Mouse (Mus musculus): ENCODE measurements around the gene Cpe.
"Not testable (repeated sequence)": the region's sequence is repeated elsewhere in the genome, so short reads cannot be mapped to it uniquely, and the experiment has no call there.

Cpe gene

GRCm38 (mm10) chr8:64674951-64675585 lies 17.8 kb downstream of the Cpe start:
- no peak for DNase-seq (ENCODE audit: low spot score in 2 of 2)

DNA sequence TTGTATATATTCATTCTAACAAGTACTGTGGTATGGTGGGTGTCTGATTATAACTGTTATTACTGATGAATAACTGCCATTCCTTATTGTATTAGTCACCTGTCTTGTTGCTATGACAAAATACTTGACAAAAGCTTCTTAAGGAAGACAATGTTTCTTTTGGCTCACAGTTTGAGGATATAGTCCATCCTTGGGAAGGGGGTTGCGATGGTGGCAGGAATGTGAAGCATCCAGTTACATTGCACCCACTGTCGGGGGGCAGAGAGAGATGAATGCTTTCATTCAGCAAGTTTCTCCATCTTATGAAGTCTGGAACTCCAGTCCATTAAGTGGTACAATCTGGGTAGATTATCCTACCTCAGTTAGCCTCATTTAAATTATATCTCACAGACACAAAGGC lies 19.9 kb downstream of the Cpe start:
- DNase-seq (ENCODE audit: low spot score in 2 of 2), result no peak

GRCm38 (mm10) chr8:64671937-64672336 lies 20.9 kb downstream of the Cpe start:
- DNase-seq (ENCODE audit: low spot score in 2 of 2), result no peak

GRCm38 (mm10) chr8:64666305-64666704 lies 26.5 kb downstream of the Cpe start:
- not testable (repeated sequence) for DNase-seq (ENCODE audit: low spot score in 2 of 2)

DNA sequence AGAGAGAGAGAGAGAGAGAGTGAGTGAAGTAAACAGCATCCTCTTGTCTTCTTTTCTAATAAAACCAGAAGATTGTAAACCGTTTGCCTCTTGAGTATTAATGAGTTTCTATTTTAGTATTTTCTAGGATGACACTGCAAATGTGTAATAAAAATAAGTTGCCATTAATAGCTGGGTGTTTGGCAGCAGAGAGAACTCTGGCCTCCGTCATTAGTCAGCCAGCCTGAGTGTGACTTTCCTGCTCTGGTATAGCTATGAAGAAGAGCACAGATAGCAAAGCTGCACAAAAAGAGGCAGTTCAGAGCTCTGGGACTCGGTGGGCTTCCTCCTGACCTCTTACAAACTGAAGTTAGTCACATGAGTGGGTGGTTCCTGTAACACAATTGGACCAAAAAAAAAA lies 27.3 kb downstream of the Cpe start:
- DNase-seq (ENCODE audit: low spot score in 2 of 2), result no peak

GRCm38 (mm10) chr8:64664811-64665210 lies 28.0 kb downstream of the Cpe start:
- no peak for DNase-seq (ENCODE audit: low spot score in 2 of 2)

GRCm38 (mm10) chr8:64664350-64664749 lies 28.5 kb downstream of the Cpe start:
- DNase-seq (ENCODE audit: low spot score in 2 of 2), result no peak

DNA sequence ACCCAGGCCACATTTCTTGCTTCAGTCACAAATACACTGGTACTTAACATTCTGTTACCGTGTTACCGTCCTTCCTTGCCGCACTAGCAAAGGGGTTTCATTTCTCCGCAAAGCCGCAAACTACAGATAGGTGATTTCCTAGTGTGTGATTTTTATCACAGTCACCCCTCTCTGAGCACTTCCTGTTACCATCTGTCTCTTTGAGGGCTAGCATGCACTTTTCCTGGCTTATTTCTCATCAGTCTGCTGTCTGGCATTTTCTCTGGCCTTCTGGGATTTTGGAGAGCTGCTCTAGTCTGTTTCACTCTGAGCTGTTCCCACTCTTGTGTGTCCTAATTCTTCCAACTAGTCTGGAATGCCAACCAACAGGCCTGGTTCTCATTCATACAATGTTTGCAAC lies 33.8 kb downstream of the Cpe start:
- DNase-seq (ENCODE audit: low spot score in 2 of 2), result no peak

DNA sequence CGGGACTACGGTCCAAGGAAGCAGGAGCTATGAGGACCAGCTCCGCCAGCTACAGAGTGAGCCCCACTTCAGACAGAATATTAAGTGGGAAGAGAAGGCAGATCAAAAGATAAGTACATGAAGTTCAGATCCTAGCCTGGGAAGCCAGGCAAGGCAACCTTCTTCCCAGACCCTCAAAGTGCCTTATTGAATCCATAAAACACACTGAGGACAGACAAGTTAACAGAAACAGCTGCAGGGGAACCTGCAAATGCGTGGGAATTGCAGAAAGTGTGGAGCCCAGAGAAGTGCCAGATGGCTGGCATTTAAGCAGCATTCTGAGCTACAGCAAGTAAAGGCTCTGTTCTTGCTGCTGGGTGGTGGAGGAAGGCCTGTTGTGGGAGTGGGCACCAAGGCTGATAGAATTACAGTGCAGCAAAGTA lies 34.9 kb downstream of the Cpe start:
- peak; percentile 44 to 62 for DNase-seq (ENCODE audit: low spot score in 2 of 2)

DNA sequence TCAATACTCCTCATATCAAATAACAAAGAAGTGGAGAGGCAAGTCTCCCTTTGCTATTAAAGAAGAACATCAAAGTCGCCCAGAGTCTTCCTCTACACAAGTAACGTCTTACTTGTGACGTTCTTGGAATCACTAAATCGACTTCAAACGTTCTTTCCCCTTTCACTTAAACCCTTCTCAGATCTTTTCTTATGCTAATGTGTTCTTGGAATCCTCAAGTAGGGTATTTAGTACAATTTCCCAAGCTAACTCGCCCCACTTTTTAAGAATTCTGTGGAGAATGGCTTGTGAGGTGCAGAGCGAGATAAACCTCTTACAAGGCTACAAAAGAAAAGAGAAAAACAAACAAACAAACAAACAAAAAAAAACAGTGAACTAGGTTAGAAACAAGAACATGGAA lies 35.3 kb downstream of the Cpe start:
- no peak for DNase-seq (ENCODE audit: low spot score in 2 of 2)

DNA sequence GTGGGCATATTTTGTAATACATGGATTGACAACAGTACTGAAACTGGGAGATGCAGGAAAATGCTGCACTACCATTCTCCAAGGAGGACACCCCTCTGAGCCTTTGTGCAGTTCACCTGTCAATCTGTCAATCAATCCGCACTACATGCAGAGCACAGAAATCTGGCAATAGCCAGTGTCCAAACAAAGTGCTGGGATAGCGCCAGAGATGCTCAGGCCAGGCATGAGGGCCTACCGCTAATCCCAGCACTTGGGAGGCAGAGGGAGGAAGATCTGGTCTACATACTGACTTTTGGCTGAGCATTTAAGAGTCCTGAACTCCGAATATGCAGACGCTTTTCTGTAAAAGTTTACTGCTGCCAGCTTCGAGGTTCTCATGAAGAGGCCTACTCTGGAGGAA lies 37.0 kb downstream of the Cpe start:
- no peak for DNase-seq (ENCODE audit: low spot score in 2 of 2)

DNA sequence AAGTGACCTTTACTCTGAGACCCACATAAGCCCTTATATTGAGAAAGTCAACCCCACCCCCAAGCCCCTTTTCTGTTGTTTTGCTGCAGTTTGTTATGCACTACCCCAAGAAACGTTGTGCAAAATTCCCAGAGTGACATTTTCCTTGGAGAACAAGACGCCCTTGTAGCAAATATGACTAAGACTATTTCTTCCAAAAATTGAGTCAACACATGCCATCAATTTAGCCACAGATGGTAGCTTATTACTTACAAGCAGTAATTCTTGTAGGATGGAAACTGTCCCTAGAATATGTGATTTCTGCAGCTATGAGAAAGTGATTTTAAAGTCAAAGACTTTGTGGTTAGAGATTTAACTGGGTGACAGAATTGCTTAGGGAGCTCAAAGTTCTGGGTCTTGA lies 37.8 kb downstream of the Cpe start:
- no peak for DNase-seq (ENCODE audit: low spot score in 2 of 2)

- DNase-seq (ENCODE audit: low spot score in 2 of 2), result no peak
Observed at GRCm38 (mm10) chr8:64652285-64652684, 40.6 kb downstream of the Cpe start.

DNA sequence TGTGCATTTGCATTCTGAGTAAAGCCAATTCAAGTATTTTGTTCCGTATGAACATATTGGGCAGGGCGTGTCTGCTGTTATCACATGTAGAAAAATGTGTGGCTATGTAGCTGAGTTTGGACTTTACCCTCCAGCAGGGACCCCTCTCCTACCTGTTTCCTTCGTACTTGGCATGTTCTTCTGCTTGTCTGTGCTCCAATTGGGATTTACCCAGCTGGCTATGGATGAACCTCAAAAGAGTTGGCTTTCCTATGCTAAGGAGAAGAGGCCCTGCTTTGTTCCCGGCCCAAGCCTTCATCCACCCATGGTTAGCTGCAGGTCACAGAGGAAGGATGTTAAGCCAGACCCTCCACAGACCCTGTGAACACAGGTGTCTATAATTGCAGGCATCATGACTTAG lies 44.8 kb downstream of the Cpe start:
- no peak for DNase-seq (ENCODE audit: low spot score in 2 of 2)

GRCm38 (mm10) chr8:64647148-64647547 lies 45.7 kb downstream of the Cpe start:
- no peak for DNase-seq (ENCODE audit: low spot score in 2 of 2)

DNA sequence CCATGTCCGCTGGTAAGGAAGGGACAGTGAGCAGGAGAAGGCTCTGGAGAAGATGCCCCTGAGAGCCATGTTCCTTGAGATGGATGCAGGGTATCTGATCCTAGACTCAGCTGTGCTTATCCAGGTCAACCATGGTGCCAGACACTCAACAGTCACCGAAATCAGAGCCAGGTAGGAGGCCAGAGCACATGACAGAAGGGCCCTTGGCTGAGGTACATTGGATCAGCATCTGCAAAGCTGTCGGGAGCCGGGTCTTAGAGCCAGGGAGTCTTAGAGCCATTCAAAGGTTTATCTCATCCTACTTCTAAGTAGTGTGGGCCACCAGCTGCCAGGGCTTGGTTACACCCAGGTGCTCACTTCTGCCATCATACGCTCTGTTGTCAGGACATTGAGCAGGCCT lies 46.4 kb downstream of the Cpe start:
- no peak for DNase-seq (ENCODE audit: low spot score in 2 of 2)

DNA sequence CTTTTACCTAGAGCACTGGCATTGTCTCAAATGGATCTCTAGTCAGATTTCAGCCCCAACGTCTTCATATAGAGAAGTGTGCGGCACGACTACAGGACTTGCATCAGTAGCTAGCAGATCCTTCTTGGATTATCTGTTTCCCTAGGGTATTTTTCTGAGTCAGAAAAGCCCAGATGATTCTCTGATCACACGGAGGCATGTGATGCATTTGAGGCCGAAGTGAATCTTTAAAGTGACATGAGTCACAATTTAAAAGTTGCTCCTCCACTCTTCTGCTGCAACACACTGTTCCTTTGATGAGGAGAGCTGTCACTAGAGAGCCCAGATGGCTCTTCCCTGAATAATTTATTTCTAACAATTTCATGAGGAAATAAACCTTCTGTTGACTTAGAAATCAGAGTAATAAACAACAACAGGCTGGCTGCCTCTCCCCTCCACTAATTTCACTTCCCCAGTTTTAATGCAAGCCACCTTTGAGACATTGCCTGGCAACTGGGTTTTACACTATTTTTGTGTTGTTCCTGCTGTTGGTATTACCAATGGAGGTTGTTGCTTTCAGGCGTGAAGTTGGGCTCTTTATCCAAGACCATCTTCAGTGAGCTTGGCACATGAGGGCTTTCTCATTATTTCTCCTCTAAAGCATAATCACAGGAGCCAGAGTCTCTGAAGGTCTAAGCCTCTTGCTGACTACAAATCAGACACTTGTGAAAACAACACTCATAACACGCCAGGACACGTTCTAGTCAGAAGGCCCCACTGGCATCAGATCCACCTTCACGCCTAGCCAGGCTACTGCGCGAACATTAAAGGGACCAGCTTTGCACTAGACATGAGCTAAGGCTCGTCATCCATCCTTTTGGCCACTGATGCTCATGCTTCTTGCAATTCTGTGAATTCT lies 48.5 kb downstream of the Cpe start:
- peak; percentile 38 to 49 for DNase-seq (ENCODE audit: low spot score in 2 of 2)

- DNase-seq (ENCODE audit: low spot score in 2 of 2), result no peak
Observed at GRCm38 (mm10) chr8:64643382-64643781, 49.5 kb downstream of the Cpe start.

- no peak for DNase-seq (ENCODE audit: low spot score in 2 of 2)
Observed at GRCm38 (mm10) chr8:64642799-64643198, 50.1 kb downstream of the Cpe start.

GRCm38 (mm10) chr8:64640599-64640998 lies 52.3 kb downstream of the Cpe start:
- no peak for DNase-seq (ENCODE audit: low spot score in 2 of 2)

DNA sequence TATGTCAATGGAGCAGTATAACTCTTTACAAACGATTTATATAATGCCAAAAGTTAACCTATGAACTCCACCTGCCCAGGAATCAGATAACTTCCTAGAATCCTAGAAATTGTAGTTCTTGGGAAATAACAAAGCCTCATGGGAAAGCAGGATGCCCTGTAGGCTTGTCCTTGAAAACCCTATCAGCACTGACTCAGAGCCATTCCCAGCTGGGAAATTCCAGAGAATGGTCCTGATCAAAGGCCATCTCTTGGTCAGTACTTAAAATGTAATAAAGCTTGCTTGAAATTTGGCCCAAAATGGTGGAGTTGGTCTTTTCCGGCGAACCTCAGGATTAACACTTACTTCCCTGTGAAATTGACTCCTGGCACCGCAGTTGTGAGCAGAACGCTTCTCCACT lies 53.2 kb downstream of the Cpe start:
- DNase-seq (ENCODE audit: low spot score in 2 of 2), result no peak

DNA sequence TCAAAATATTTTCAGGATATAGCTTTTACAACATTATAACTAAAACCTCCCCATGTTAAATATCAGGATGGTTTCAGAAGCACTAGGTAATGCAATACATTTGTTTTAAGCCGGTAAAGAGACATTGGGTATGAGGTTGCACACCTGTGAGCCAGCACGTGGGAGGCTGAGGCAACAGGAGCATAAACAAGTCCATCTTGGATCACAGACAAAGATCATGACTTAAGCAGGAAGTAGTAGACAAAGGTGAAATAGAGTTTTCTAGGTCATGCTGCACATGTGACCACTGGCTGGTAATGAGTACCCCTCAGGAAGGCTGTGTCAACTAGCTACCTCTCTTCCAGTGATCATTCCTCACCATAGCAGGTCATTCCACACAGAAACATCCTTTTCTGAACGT lies 58.0 kb downstream of the Cpe start:
- no peak for DNase-seq (ENCODE audit: low spot score in 2 of 2)

DNA sequence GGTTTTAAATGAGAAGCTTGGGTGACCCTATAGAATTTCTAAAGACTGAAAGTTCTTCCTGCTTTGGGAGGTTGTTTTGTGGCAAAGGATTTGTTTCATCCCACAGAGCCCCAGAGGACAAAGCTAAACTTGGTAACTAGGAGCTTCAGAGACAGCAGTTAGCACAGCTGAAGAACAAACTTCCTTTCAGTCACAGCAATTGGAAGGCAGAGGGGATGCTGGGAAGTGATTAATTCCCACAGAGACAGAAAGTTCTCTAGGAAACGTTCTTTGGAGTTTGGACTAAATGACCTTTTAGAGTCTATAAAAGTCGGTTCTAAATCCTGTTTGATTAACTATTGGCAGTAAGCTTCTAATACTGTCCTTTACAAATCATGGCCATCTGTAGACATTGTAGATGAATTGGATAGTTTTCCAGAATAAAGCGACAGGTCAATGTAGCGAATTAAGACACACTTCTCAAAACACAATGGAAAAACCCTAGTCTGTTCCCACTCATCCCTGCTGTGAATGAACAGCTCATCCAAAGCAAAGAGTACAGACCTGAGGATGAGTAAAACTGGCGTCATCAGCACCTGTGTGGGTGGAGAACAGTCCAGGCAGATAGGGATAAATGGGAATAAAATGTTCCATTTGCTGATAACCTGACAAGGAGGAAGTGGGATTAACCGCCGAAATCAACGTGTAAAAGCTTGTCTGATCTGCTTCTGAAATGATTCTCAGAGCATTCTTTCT lies 58.6 kb downstream of the Cpe start:
- DNase-seq (ENCODE audit: low spot score in 2 of 2), result no peak
